ENCODE assay signal across 8 mouse cellular contexts in the genomic region with DNA sequence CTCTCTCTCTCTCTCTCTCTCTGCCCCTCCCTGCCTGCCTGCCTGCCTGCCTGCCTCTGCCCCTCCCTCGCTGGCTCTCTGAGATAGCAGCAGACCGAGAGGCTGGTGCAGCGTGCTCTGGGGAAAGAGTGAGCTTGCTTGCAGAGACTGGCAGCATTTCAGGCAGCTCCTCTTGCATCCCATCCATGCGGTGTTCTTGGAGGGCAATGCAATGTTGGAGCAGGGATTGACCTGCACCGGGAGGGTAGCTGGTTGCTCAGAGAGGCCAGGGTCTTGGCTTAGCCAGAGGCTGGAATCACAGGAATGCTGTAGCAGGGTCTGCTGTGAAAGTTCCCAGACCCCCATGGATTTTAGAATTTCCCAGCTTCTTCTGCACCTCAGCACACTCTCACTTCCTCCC.
DNase-seq lines count a peak whose midpoint lies in the region; ATAC-seq and TF ChIP-seq lines count a peak whose summit lies in the region.

No protein-coding gene starts in this region.

- no peak for TF ChIP-seq CTCF in liver, postnatal 0 days (IDR thresholded peaks at IDR 0.05; ENCODE audit: low read depth)

- H3K9ac ChIP-seq in liver, postnatal 0 days (replicated peaks), result no peak overlapping the region
- H3K9ac ChIP-seq in neural tube, embryonic 11.5 days (ENCODE audit: low read length), result no peak overlapping the region
- no peak overlapping the region for H3K9ac ChIP-seq in kidney, embryonic 14.5 days (ENCODE audit: low read depth, low read length)

- H3K9me3 ChIP-seq in liver, postnatal 0 days (ENCODE audit: low read length), result no peaks in the 10 kb centered on the region
- H3K9me3 ChIP-seq in embryonic facial prominence, embryonic 10.5 days, result no peaks in the 10 kb centered on the region
- H3K9me3 ChIP-seq in neural tube, embryonic 11.5 days (ENCODE audit: control insufficient read depth, low read length), result no peaks in the 10 kb centered on the region
- H3K9me3 ChIP-seq in kidney, embryonic 14.5 days (ENCODE audit: control insufficient read depth, low read length), result no peaks in the 10 kb centered on the region

- H3K4me1 ChIP-seq in liver, postnatal 0 days (ENCODE audit: insufficient read depth), result no peaks in the 10 kb centered on the region
- peaks cover 57% of the 10 kb centered on the region for H3K4me1 ChIP-seq in embryonic facial prominence, embryonic 10.5 days
- 0 out of 2 replicates have a peak, but pooled peaks cover 2% of the 10 kb centered on the region for H3K4me1 ChIP-seq in neural tube, embryonic 11.5 days (ENCODE audit: control insufficient read depth, insufficient read depth, low read length)
- 0 out of 2 replicates have a peak, but pooled peaks cover 3% of the 10 kb centered on the region for H3K4me1 ChIP-seq in kidney, embryonic 14.5 days (ENCODE audit: control insufficient read depth, insufficient read depth, low read length)

- no peaks in the 10 kb centered on the region for H3K36me3 ChIP-seq in liver, postnatal 0 days (replicated peaks; ENCODE audit: insufficient read depth, low read length)
- no peaks in the 10 kb centered on the region; the same call in 1 of the 2 replicates for H3K36me3 ChIP-seq in embryonic facial prominence, embryonic 10.5 days (replicated peaks)
- H3K36me3 ChIP-seq in neural tube, embryonic 11.5 days (ENCODE audit: control insufficient read depth, insufficient read depth, low read length), result no peaks in the 10 kb centered on the region
- H3K36me3 ChIP-seq in kidney, embryonic 14.5 days (ENCODE audit: control insufficient read depth, insufficient read depth, low read length), result no peaks in the 10 kb centered on the region

- H3K27me3 ChIP-seq in liver, postnatal 0 days (ENCODE audit: insufficient read depth, low read length), result no peaks in the 10 kb centered on the region
- H3K27me3 ChIP-seq in embryonic facial prominence, embryonic 10.5 days (replicated peaks; ENCODE audit: low read depth, poor library complexity, severe bottlenecking), result no peaks in the 10 kb centered on the region
- no peaks in the 10 kb centered on the region for H3K27me3 ChIP-seq in neural tube, embryonic 11.5 days (ENCODE audit: control insufficient read depth, insufficient read depth, low read length)
- no peaks in the 10 kb centered on the region for H3K27me3 ChIP-seq in kidney, embryonic 14.5 days (ENCODE audit: control insufficient read depth, insufficient read depth, low read length)

- intact Hi-C loops in heart, postnatal 36 days (cut with DNase I), result no loop called here
- intact Hi-C loops in left cerebral cortex, postnatal 14 days (cut with DNase I), result no loop called here

- peak; percentile 64 for DNase-seq in liver
- DNase-seq in liver, postnatal 0 days, result no peak
- peak; percentile 58 for DNase-seq in embryonic facial prominence, embryonic 10.5 days (ENCODE audit: low spot score)
- peak; percentile 4 to 6 for DNase-seq in heart, postnatal 36 days
- DNase-seq in left cerebral cortex, postnatal 14 days (ENCODE audit: low spot score in 2 of 2), result peak; percentile 20 to 47
- DNase-seq in neural tube, embryonic 11.5 days (ENCODE audit: low spot score), result peak; percentile 42
- DNase-seq in kidney, adult 11 months, result no peak

- TF ChIP-seq EP300 in liver, postnatal 0 days (IDR thresholded peaks at IDR 0.05; ENCODE audit: low read depth), result no peak

- 4% methylated on average over 5 of the region's 5 CpGs for WGBS in liver, postnatal 0 days (ENCODE audit: insufficient replicate concordance)
- 3% methylated on average over 5 of the region's 5 CpGs for WGBS in embryonic facial prominence, embryonic 10.5 days
- 11% methylated on average over 5 of the region's 5 CpGs for WGBS in neural tube, embryonic 11.5 days
- WGBS in kidney, embryonic 14.5 days, result 3% methylated on average over 5 of the region's 5 CpGs

- no peak overlapping the region for H3K4me2 ChIP-seq in liver, postnatal 0 days (ENCODE audit: low read depth, low read length)
- peak overlapping the region; percentile 3; the same call in 1 of the 2 replicates for H3K4me2 ChIP-seq in neural tube, embryonic 11.5 days (ENCODE audit: low read depth)
- no peak overlapping the region for H3K4me2 ChIP-seq in kidney, embryonic 14.5 days (replicated peaks; ENCODE audit: low read depth, low read length)

- no peak for ATAC-seq in liver, postnatal 0 days
- ATAC-seq in neural tube, embryonic 11.5 days (ENCODE audit: insufficient read depth, low FRiP score, low TSS enrichment), result no peak
- no peak for ATAC-seq in kidney, embryonic 14.5 days (ENCODE audit: low FRiP score, low TSS enrichment)

- no peak overlapping the region for H3K27ac ChIP-seq in liver, postnatal 0 days (ENCODE audit: low read depth)
- H3K27ac ChIP-seq in embryonic facial prominence, embryonic 10.5 days (replicated peaks), result peak overlapping the region; percentile 87
- no peak overlapping the region for H3K27ac ChIP-seq in neural tube, embryonic 11.5 days (ENCODE audit: low read depth, low read length)
- no peak overlapping the region for H3K27ac ChIP-seq in kidney, embryonic 14.5 days (ENCODE audit: low read depth, low read length)

- no peak overlapping the region for H3K4me3 ChIP-seq in liver, postnatal 0 days (ENCODE audit: low read depth, low read length)
- H3K4me3 ChIP-seq in embryonic facial prominence, embryonic 10.5 days, result peak overlapping the region; percentile 46
- H3K4me3 ChIP-seq in neural tube, embryonic 11.5 days (ENCODE audit: low read depth, low read length), result no peak overlapping the region
- H3K4me3 ChIP-seq in kidney, embryonic 14.5 days (ENCODE audit: low read length), result no peak overlapping the region

Comparison
In these comparisons a context has a peak if more than half of its experiments do, and no peak if none do; other contexts are left out.
1. DNase-seq: peak in liver (single experiment), embryonic facial prominence, embryonic 10.5 days (single experiment), heart, postnatal 36 days (2 of 2), left cerebral cortex, postnatal 14 days (2 of 2) and neural tube, embryonic 11.5 days (single experiment); none in liver, postnatal 0 days (single experiment) and kidney, adult 11 months (single experiment).